Mouse (Mus musculus) thymus, postnatal 14 days (tissue): ENCODE data around the gene Pfkm.

ENCODE experiments used
- DNase-seq: peaks from one replicate; pipeline ENCODE4 v3.0.0; 2021

Gene Pfkm

GRCm38 (mm10) chr15:98177320-98177719 lies 84.9 kb downstream of the Pfkm start:
- DNase-seq, result no peak

DNA sequence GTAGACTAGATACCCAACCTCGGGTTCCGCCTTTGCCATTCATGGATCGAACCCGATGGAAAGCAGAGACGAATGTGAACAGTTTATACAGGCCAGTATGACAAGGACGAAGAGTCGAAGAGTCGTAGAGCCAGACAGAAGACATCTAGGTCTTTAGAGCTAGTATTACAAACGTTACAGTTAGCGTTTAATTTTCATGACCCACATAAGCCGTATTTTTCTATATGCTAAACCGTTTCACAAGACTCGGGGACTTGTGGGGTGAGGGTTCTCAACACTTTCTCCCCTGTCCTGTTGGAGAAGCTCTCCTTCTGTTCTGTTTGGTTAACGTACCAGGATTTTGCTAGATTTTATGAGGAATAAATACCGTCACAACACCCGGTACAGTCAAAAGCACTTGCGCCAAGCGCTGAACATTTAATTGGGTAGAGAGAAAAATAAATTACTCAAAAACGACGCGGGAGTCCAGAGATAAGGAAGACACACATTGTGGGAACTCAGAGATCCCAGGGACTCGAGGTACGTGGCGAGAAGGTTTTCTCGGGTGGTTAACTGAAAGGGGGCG lies 88.3 kb downstream of the Pfkm start:
- DNase-seq, result no peak

DNA sequence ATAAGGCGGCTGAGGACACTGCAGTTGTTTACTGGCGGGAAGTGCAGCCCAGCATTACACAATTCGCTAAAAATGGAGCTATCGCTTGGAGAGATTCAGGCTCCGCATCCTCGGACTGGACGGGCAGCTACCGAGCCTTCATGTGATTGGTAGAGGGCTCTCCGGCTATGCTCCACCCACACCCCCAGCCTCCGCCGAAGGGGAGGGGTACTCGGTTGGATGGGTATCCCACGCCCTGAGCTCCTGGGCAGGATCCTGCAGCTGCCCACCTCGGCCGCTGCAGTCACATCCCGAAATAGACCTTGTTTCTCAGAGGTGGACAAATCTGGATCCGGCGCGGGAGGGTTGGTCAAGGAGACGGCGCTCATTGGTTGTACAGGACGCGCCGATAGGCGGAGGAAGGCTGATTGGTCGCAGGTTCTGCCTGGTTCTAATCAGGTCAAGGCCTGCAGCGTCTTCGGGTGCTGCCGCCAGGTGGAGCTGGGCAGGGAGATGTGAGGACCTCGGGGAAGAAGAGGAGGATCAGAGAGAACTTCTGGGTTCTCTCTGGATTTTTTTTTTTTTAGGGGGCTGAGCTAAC lies 88.8 kb downstream of the Pfkm start:
- DNase-seq, result peak; percentile 81
